Comparison of ENCODE assay signal across 8 mouse cellular contexts in genomic region chr12:111794102-111794501, GRCm38 (mm10). TPM values are rescaled to one million over a fixed set of nuclear protein-coding genes. Genes with fewer than 3 reads are reported as not detected.
DNase-seq lines count a peak whose midpoint lies in the region; ATAC-seq lines count a peak whose summit lies in the region.

No protein-coding gene starts in this region.

- no peak overlapping the region for H3K27ac ChIP-seq in limb, embryonic 12.5 days
- no peak overlapping the region for H3K27ac ChIP-seq in limb, embryonic 10.5 days
- H3K27ac ChIP-seq in intestine, embryonic 16.5 days (ENCODE audit: low read length): peak overlapping the region; percentile 87
- H3K27ac ChIP-seq in forebrain, embryonic 16.5 days (ENCODE audit: low read length): no peak overlapping the region

- H3K4me2 ChIP-seq in limb, embryonic 12.5 days: no peak overlapping the region
- H3K4me2 ChIP-seq in intestine, embryonic 16.5 days (ENCODE audit: low read depth, low read length): peak overlapping the region; percentile 9; the same call in 1 of the 2 replicates
- H3K4me2 ChIP-seq in forebrain, embryonic 16.5 days (ENCODE audit: low read length): no peak overlapping the region

- H3K9ac ChIP-seq in limb, embryonic 12.5 days (replicated peaks): 0 out of 2 replicates have a peak overlapping the region, but pooled peaks have one; percentile 2
- H3K9ac ChIP-seq in intestine, embryonic 16.5 days (ENCODE audit: low read depth, low read length): 0 out of 2 replicates have a peak overlapping the region, but pooled peaks have one; percentile 29
- H3K9ac ChIP-seq in forebrain, embryonic 16.5 days (replicated peaks; ENCODE audit: low read depth, low read length): no peak overlapping the region

- H3K4me3 ChIP-seq in limb, embryonic 12.5 days (replicated peaks): no peak overlapping the region
- no peak overlapping the region for H3K4me3 ChIP-seq in limb, embryonic 10.5 days
- H3K4me3 ChIP-seq in intestine, embryonic 16.5 days (ENCODE audit: low read length): no peak overlapping the region
- H3K4me3 ChIP-seq in forebrain, embryonic 16.5 days (replicated peaks; ENCODE audit: low read length): no peak overlapping the region

- no peaks in the 10 kb centered on the region for H3K4me1 ChIP-seq in limb, embryonic 12.5 days (replicated peaks)
- H3K4me1 ChIP-seq in limb, embryonic 10.5 days: no peaks in the 10 kb centered on the region
- H3K4me1 ChIP-seq in intestine, embryonic 16.5 days (ENCODE audit: control insufficient read depth, insufficient read depth, low read length): peaks cover 27% of the 10 kb centered on the region
- H3K4me1 ChIP-seq in forebrain, embryonic 16.5 days (replicated peaks; ENCODE audit: control insufficient read depth, insufficient read depth, low read length): peaks cover 8% of the 10 kb centered on the region

- no peaks in the 10 kb centered on the region for H3K9me3 ChIP-seq in limb, embryonic 12.5 days
- no peaks in the 10 kb centered on the region for H3K9me3 ChIP-seq in limb, embryonic 10.5 days (replicated peaks)
- H3K9me3 ChIP-seq in intestine, embryonic 16.5 days (ENCODE audit: control insufficient read depth, low read length): no peaks in the 10 kb centered on the region
- H3K9me3 ChIP-seq in forebrain, embryonic 16.5 days (ENCODE audit: control insufficient read depth, low read length): no peaks in the 10 kb centered on the region

- WGBS in limb, embryonic 12.5 days: 80% methylated on average over 22 of the region's 22 CpGs
- 80% methylated on average over 22 of the region's 22 CpGs for WGBS in limb, embryonic 10.5 days
- 56% methylated on average over 19 of the region's 22 CpGs for WGBS in intestine, embryonic 16.5 days
- 87% methylated on average over 22 of the region's 22 CpGs for WGBS in forebrain, embryonic 16.5 days

- ATAC-seq in limb, embryonic 12.5 days (ENCODE audit: insufficient number of reproducible peaks, insufficient read depth, low FRiP score, low TSS enrichment, low read depth): no peak
- ATAC-seq in intestine, embryonic 16.5 days: peak; percentile 84
- ATAC-seq in megakaryocyte-erythroid progenitor cell, adult 5-6 weeks (replicated peaks; ENCODE audit: low FRiP score, low TSS enrichment, poor library complexity, severe bottlenecking): peak; percentile 64
- ATAC-seq in forebrain, embryonic 16.5 days: no peak

- DNase-seq in limb, embryonic 10.5 days (ENCODE audit: low spot score): no peak
- peak; percentile 49 to 57 for DNase-seq in cerebellum, postnatal 36 days
- no peak for DNase-seq in right cerebral cortex, postnatal 4 days
- no peak for DNase-seq in frontal cortex, postnatal 14 days (ENCODE audit: low spot score in 2 of 2)

- H3K27me3 ChIP-seq in limb, embryonic 12.5 days: no peaks in the 10 kb centered on the region
- H3K27me3 ChIP-seq in limb, embryonic 10.5 days (ENCODE audit: low read depth, poor library complexity, severe bottlenecking): no peaks in the 10 kb centered on the region
- H3K27me3 ChIP-seq in intestine, embryonic 16.5 days (replicated peaks; ENCODE audit: control insufficient read depth, insufficient read depth, low read length): no peaks in the 10 kb centered on the region
- H3K27me3 ChIP-seq in forebrain, embryonic 16.5 days (replicated peaks; ENCODE audit: control insufficient read depth, insufficient read depth, low read length): no peaks in the 10 kb centered on the region

- H3K36me3 ChIP-seq in limb, embryonic 12.5 days: peaks cover 98% of the 10 kb centered on the region
- H3K36me3 ChIP-seq in limb, embryonic 10.5 days: peaks cover 99% of the 10 kb centered on the region
- H3K36me3 ChIP-seq in intestine, embryonic 16.5 days (ENCODE audit: control insufficient read depth, insufficient read depth, low read length): peaks cover 24% of the 10 kb centered on the region; the same call in 1 of the 2 replicates
- peaks cover 25% of the 10 kb centered on the region for H3K36me3 ChIP-seq in forebrain, embryonic 16.5 days (ENCODE audit: control insufficient read depth, insufficient read depth)

RNA-seq across cellular contexts. Expression of gene Xrcc3, which starts 19.6 kb away (rescaled TPM):
- polyA plus RNA-seq in limb, embryonic 12.5 days (2016; fragmentation: Nextera tagmentation; extraction: Ambion mirVana): 8.0 and 10.2 TPM in 2 replicates
- 21.6 and 23.9 TPM in 2 replicates for polyA plus RNA-seq in limb, embryonic 10.5 days (2016; fragmentation: Nextera tagmentation; extraction: Ambion mirVana)
- 10.6 and 11.0 TPM in 2 replicates for polyA plus RNA-seq in intestine, embryonic 16.5 days (2015; fragmentation: Nextera tagmentation; extraction: Ambion mirVana)
- total RNA-seq in megakaryocyte-erythroid progenitor cell, adult 5-6 weeks (2014; fragmentation: Nextera tagmentation): 32.1 and 34.7 TPM in 2 replicates
- 6.7 and 11.2 TPM in 2 replicates for total RNA-seq in megakaryocyte-erythroid progenitor cell, adult 5-6 weeks (2017)
- polyA plus RNA-seq in forebrain, embryonic 16.5 days (2015; fragmentation: Nextera tagmentation; extraction: Ambion mirVana): 3.3 and 4.5 TPM in 2 replicates

RNA-seq across cellular contexts. Expression of gene Zfyve21, which starts 19.9 kb away (rescaled TPM):
- 86.0 and 88.6 TPM in 2 replicates for polyA plus RNA-seq in limb, embryonic 12.5 days (2016; fragmentation: Nextera tagmentation; extraction: Ambion mirVana)
- polyA plus RNA-seq in limb, embryonic 10.5 days (2016; fragmentation: Nextera tagmentation; extraction: Ambion mirVana): 69.8 and 75.8 TPM in 2 replicates
- 232 and 245 TPM in 2 replicates for polyA plus RNA-seq in intestine, embryonic 16.5 days (2015; fragmentation: Nextera tagmentation; extraction: Ambion mirVana)
- 7.3 and 20.4 TPM in 2 replicates for total RNA-seq in megakaryocyte-erythroid progenitor cell, adult 5-6 weeks (2014; fragmentation: Nextera tagmentation)
- total RNA-seq in megakaryocyte-erythroid progenitor cell, adult 5-6 weeks (2017): 5.4 and 9.6 TPM in 2 replicates
- 37.6 and 40.1 TPM in 2 replicates for polyA plus RNA-seq in forebrain, embryonic 16.5 days (2015; fragmentation: Nextera tagmentation; extraction: Ambion mirVana)

RNA-seq across cellular contexts. Expression of gene Klc1, which starts 35.5 kb away (rescaled TPM):
- polyA plus RNA-seq in limb, embryonic 12.5 days (2016; fragmentation: Nextera tagmentation; extraction: Ambion mirVana): 114 and 121 TPM in 2 replicates
- 87.5 and 98.0 TPM in 2 replicates for polyA plus RNA-seq in limb, embryonic 10.5 days (2016; fragmentation: Nextera tagmentation; extraction: Ambion mirVana)
- 75.7 and 83.4 TPM in 2 replicates for polyA plus RNA-seq in intestine, embryonic 16.5 days (2015; fragmentation: Nextera tagmentation; extraction: Ambion mirVana)
- total RNA-seq in megakaryocyte-erythroid progenitor cell, adult 5-6 weeks (2014; fragmentation: Nextera tagmentation): 35.3 and 58.3 TPM in 2 replicates
- total RNA-seq in megakaryocyte-erythroid progenitor cell, adult 5-6 weeks (2017): 28.3 and 36.1 TPM in 2 replicates
- 460 and 493 TPM in 2 replicates for polyA plus RNA-seq in forebrain, embryonic 16.5 days (2015; fragmentation: Nextera tagmentation; extraction: Ambion mirVana)

Comparison
In these comparisons a context has a peak if more than half of its experiments do, and no peak if none do; other contexts are left out.
1. ATAC-seq: peak in intestine, embryonic 16.5 days (single experiment) and megakaryocyte-erythroid progenitor cell, adult 5-6 weeks (single experiment); none in limb, embryonic 12.5 days (single experiment) and forebrain, embryonic 16.5 days (single experiment).
2. DNase-seq: peak in cerebellum, postnatal 36 days (2 of 2); none in limb, embryonic 10.5 days (single experiment), right cerebral cortex, postnatal 4 days (single experiment) and frontal cortex, postnatal 14 days (0 of 2).